Mouse (Mus musculus): ENCODE data around the gene Serp2.

- no peak for TF ChIP-seq EP300 (IDR thresholded peaks at IDR 0.05)
- TF ChIP-seq CTCF (IDR thresholded peaks at IDR 0.05) = no peak
Measured at GRCm38 (mm10) chr14:76592721-76593120, 36.0 kb upstream of the Serp2 start.
